Mouse (Mus musculus) kidney, postnatal 36 days (tissue): ENCODE results near the gene Cntn2.

Experiments
- DNase-seq, 2 experiments: peaks; one replicate each; pipeline ENCODE4 v3.0.0; 2021 to 2022; ENCODE audit warnings: mixed read lengths in 2 of 2

The Cntn2 gene

GRCm38 (mm10) chr1:132557901-132558631 lies 15.0 kb upstream of the Cntn2 start:
- DNase-seq: peak; percentile 70 to 74

GRCm38 (mm10) chr1:132543789-132544188 lies 733 bp upstream of the Cntn2 start:
- DNase-seq: no peak

- DNase-seq: no peak
Measured at GRCm38 (mm10) chr1:132541824-132542599, 1.0 kb downstream of the Cntn2 start.

- DNase-seq: peak; percentile 14 to 47
Measured at GRCm38 (mm10) chr1:132541171-132541823, 1.8 kb downstream of the Cntn2 start.

- no peak for DNase-seq
Measured at GRCm38 (mm10) chr1:132540701-132541100, 2.4 kb downstream of the Cntn2 start.

GRCm38 (mm10) chr1:132537736-132538135 lies 5.3 kb downstream of the Cntn2 start:
- DNase-seq: no peak

GRCm38 (mm10) chr1:132536416-132536815 lies 6.6 kb downstream of the Cntn2 start:
- no peak for DNase-seq

GRCm38 (mm10) chr1:132535541-132535940 lies 7.5 kb downstream of the Cntn2 start:
- DNase-seq: no peak

- DNase-seq: no peak
Measured at GRCm38 (mm10) chr1:132533840-132534239, 9.2 kb downstream of the Cntn2 start.

- DNase-seq: no peak
Measured at GRCm38 (mm10) chr1:132532521-132532920, 10.5 kb downstream of the Cntn2 start.

- DNase-seq: no peak
Measured at GRCm38 (mm10) chr1:132530631-132531191, 12.3 kb downstream of the Cntn2 start.

GRCm38 (mm10) chr1:132528647-132529334 lies 14.3 kb downstream of the Cntn2 start:
- DNase-seq: no peak

GRCm38 (mm10) chr1:132528071-132528470 lies 15.0 kb downstream of the Cntn2 start:
- no peak for DNase-seq

GRCm38 (mm10) chr1:132525832-132526231 lies 17.2 kb downstream of the Cntn2 start:
- DNase-seq: peak; percentile 45 to 80

- peak; percentile 10 to 67 for DNase-seq
Measured at GRCm38 (mm10) chr1:132523920-132524319, 19.1 kb downstream of the Cntn2 start.

GRCm38 (mm10) chr1:132523048-132523447 lies 20.0 kb downstream of the Cntn2 start:
- no peak for DNase-seq

GRCm38 (mm10) chr1:132520764-132521163 lies 22.3 kb downstream of the Cntn2 start:
- DNase-seq: peak; percentile 64 to 79

GRCm38 (mm10) chr1:132519734-132520133 lies 23.3 kb downstream of the Cntn2 start:
- peak; percentile 44 to 52 for DNase-seq

GRCm38 (mm10) chr1:132518621-132519020 lies 24.4 kb downstream of the Cntn2 start:
- no peak for DNase-seq

GRCm38 (mm10) chr1:132516776-132517175 lies 26.3 kb downstream of the Cntn2 start:
- DNase-seq: no peak

- DNase-seq: no peak
Measured at GRCm38 (mm10) chr1:132515339-132515738, 27.7 kb downstream of the Cntn2 start.

GRCm38 (mm10) chr1:132512106-132512505 lies 30.9 kb downstream of the Cntn2 start:
- no peak for DNase-seq

- no peak for DNase-seq
Measured at GRCm38 (mm10) chr1:132511521-132511920, 31.5 kb downstream of the Cntn2 start.
